Mouse (Mus musculus): ENCODE data around the gene Col18a1.

DNA sequence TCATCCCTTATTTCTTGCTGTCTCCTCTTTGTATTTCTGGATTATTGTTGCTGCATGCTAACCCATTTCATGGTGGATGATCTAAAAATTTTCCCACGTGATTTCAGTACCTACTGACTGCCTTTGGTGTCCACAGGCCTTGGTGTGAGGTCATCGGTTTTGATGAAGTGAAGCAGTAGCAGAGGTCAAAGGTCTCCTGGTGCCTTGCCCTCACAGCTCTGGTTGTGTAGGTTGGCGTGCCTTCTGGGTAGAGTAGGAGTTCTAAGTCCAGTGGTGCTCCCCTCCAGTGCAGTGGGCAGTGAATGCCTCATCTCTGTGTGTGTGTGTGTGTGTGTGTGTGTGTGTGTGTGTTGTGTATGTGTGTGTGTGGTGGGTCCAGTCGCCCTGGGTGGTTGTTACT is 118.2 kb downstream of the Col18a1 start:
- TF ChIP-seq CTCF (IDR thresholded peaks at IDR 0.05; ENCODE audit: borderline replicate concordance, insufficient read depth, low read depth, low read length) (no peak), POLR2A (IDR thresholded peaks at IDR 0.05; ENCODE audit: borderline replicate concordance, insufficient read depth, low read length) (no peak)
